Mouse (Mus musculus) kidney, embryonic 14.5 days (tissue): ENCODE data around the gene Dars2. TPM values are rescaled to one million over a fixed set of nuclear protein-coding genes. Genes with fewer than 3 reads are reported as not detected.
"Not testable (repeated sequence)": the region's sequence is repeated elsewhere in the genome, so short reads cannot be mapped to it uniquely, and the experiment has no call there.

Experiments used
- ATAC-seq: fragments of 200-750 bp; cut with Nextera tagmentation; 2 replicates; pipeline ENCODE4 v1.8.0; 2017; ENCODE audit warnings: moderate number of reproducible peaks, mild to moderate bottlenecking, moderate TSS enrichment, moderate library complexity; ENCODE audit not compliant: low FRiP score, low TSS enrichment
- H3K27ac ChIP-seq: fragments of 300-500 bp; sonication (generic); 2 replicates; pipeline ENCODE4 v1.5.1; 2014; ENCODE audit warnings: low read depth, mild to moderate bottlenecking, low read length, moderate library complexity, mixed read lengths
- H3K27me3 ChIP-seq: fragments of 300-500 bp; sonication (generic); 2 replicates; pipeline ENCODE4 v1.6.1; 2014; ENCODE audit warnings: mild to moderate bottlenecking, low read length; ENCODE audit not compliant: control insufficient read depth, insufficient read depth
- H3K36me3 ChIP-seq: fragments of 300-500 bp; sonication (generic); 2 replicates; pipeline ENCODE4 v1.6.1; 2014; ENCODE audit warnings: low read length, mixed read lengths; ENCODE audit not compliant: control insufficient read depth, insufficient read depth
- H3K4me1 ChIP-seq: fragments of 300-500 bp; sonication (generic); 2 replicates; pipeline ENCODE4 v1.6.1; 2014; ENCODE audit warnings: low read length, mixed read lengths; ENCODE audit not compliant: control insufficient read depth, insufficient read depth
- H3K4me2 ChIP-seq: fragments of 300-500 bp; sonication (generic); replicated peaks from 2 replicates; pipeline ENCODE4 v1.6.1; 2014; ENCODE audit warnings: low read depth, mild to moderate bottlenecking, low read length
- H3K4me3 ChIP-seq: fragments of 300-500 bp; sonication (generic); 2 replicates; pipeline ENCODE4 v1.5.1; 2014; ENCODE audit warnings: mild to moderate bottlenecking, low read length
- H3K9ac ChIP-seq: fragments of 300-500 bp; sonication (generic); 2 replicates; pipeline ENCODE4 v1.6.1; 2014; ENCODE audit warnings: low read depth, mild to moderate bottlenecking, low read length, moderate library complexity
- H3K9me3 ChIP-seq: fragments of 300-500 bp; sonication (generic); 2 replicates; pipeline ENCODE4 v1.6.1; 2016; ENCODE audit warnings: low read length; ENCODE audit not compliant: control insufficient read depth
- WGBS: fragments of 180-500 bp; shearing (Covaris S2); extraction: QIAGEN DNeasy Blood & Tissue Kit; methylation state at CpG from one replicate; pipeline ENCODE4 v1.1.7; 2014; 5-methylcytosine and 5-hydroxymethylcytosine counted together
- polyA plus RNA-seq: library from polyadenylated mRNA; unstranded; fragments of >200 nt; fragmentation: Nextera tagmentation; extraction: Ambion mirVana; gene quantifications from 2 replicates; pipeline ENCODE4 v1.2.1, GENCODE M21; 2014

The Dars2 gene
- polyA plus RNA-seq, 1 experiment from 2014 or later = 45.4 TPM

DNA sequence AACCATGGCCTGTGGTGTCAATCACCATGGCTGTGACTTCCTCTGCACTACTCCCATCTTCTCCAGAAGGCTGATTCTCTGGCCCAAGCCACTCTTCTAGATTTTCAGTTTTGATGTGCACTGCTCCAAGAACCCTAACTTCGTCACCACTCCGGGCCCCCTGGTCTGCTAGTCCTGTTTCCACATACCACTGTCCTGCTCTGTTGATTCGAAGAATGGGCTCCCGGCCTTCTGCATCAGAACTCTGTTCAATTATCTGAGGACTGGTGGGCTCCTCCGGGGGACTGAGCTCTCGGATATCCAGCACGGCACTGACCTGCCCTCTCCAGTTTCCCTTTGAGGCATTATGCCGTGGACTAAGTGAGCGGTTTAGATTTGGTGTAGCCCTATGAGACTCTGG is 38.6 kb downstream of the Dars2 start:
- Histone ChIP-seq H3K4me2 (no peak overlapping the region), H3K27me3 (no peaks in the 10 kb centered on the region), H3K9me3 (no peaks in the 10 kb centered on the region), H3K27ac (no peak overlapping the region), H3K9ac (no peak overlapping the region), H3K4me1 (no peaks in the 10 kb centered on the region), H3K36me3 (peaks cover 42% of the 10 kb centered on the region), H3K4me3 (no peak overlapping the region)
- WGBS = 84% methylated on average over 9 of the region's 9 CpGs
- no peak for ATAC-seq

DNA sequence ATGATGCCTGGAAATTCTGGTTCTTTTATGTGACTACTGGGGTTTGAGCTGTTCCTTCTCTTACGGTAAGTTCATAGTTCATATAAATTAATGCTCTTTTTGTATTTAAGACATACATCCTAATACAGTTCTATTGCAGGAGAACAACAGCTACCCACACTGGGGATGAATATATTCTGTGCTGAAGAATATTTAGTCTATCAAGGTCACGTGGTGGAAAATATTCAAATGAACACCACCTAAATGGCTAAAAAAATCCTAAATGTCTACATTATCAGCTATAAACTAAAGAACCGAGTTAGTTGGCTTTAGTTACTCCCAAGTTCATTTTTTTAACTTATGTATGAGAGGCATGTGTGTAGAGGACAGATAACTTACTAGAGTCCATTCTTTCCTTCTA is 40.4 kb downstream of the Dars2 start:
- Histone ChIP-seq H3K4me3 (no peak overlapping the region), H3K36me3 (peaks cover 28% of the 10 kb centered on the region), H3K4me1 (no peaks in the 10 kb centered on the region), H3K9me3 (no peaks in the 10 kb centered on the region), H3K27me3 (no peaks in the 10 kb centered on the region), H3K4me2 (no peak overlapping the region), H3K27ac (no peak overlapping the region), H3K9ac (no peak overlapping the region)
- no peak for ATAC-seq
- WGBS = 95% methylated on average over 3 of the region's 3 CpGs

DNA sequence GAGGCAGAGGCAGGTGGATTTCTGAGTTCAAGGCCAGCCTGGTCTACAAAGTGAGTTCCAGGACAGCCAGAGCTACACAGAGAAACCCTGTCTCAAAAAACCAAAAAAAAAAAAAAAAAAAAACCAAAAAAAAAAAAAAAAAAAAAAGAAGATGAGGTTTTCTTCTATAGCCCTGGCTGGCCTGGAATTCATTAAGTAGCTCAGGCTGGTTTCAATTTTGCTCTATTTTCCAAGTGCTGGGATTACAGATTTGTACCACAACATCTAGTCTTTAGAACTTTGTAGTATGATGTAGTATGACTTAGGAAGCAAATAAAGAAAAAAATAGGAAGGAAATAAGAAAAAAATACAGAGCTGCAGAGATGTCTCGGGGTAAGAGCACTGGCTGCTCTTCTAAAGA is 42.0 kb downstream of the Dars2 start:
- not testable (repeated sequence) for H3K4me1 ChIP-seq, H3K4me3 ChIP-seq, H3K27ac ChIP-seq, H3K9me3 ChIP-seq, ATAC-seq, H3K9ac ChIP-seq, H3K27me3 ChIP-seq, H3K4me2 ChIP-seq
- 90% methylated on average over 1 of the region's 1 CpGs for WGBS
- H3K36me3 ChIP-seq = peaks cover 28% of the 10 kb centered on the region

DNA sequence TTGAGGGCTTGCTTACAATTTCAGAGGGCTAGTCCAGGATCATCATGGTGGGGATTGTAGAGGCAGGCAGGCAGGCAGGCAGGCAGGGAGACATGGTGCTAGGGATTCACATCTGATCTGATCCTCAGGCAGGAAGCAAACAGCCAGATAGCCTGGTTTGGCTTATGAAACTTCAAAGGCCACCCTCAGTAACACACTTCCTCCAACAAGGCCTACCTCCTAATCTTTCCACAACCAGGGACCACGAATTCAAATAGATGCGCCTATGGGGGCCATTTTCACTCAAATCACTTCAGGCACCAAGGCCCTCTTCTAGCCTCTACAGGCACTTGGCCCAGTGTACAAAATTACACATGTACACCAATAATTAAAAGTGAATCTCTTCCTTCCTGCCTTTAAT is 43.3 kb downstream of the Dars2 start:
- no peak for ATAC-seq
- WGBS = 76% methylated on average over 2 of the region's 2 CpGs
- Histone ChIP-seq H3K36me3 (peaks cover 27% of the 10 kb centered on the region), H3K4me3 (no peak overlapping the region), H3K9me3 (no peaks in the 10 kb centered on the region), H3K4me1 (no peaks in the 10 kb centered on the region), H3K9ac (no peak overlapping the region), H3K4me2 (no peak overlapping the region), H3K27me3 (no peaks in the 10 kb centered on the region), H3K27ac (no peak overlapping the region)

DNA sequence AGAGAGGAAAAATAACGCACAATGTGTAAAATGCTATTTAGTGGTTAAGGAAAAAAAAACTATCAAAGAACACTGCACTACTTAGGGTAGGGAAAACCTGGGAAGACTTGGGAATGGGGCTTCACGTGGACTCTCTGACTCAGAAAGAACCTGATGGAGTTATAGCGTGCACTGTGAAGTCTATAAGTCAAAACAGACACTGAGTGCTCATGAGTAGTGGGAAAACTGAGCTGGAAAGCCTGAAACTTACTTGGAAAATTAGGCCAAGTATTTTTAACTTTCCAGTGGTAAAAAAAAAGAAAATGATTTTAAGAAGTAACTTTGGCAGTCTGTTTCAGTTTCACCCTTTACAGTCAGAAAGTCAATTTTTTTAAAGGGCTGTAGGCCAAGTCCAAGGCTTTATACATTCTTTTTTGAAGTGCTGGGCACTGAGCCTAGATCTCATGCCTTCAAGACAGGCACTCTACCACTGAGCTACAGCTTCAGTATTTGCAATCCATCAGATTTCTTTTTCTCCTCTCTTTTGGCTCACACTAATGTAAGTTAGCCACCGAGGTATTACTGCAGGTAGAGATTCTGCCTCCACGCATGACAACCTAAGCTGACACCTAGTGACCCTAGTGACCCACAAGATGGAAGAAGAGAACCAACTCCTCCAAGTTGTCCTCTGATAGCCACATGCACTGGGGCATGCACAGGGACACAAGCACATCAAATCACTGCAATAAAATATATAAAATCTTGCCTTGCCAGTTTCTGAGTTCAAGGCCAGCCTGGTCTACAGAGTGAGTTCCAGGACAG is 44.8 kb downstream of the Dars2 start:
- Histone ChIP-seq H3K27me3 (no peaks in the 10 kb centered on the region), H3K36me3 (peaks cover 20% of the 10 kb centered on the region), H3K27ac (no peak overlapping the region), H3K4me1 (no peaks in the 10 kb centered on the region), H3K4me3 (no peak overlapping the region), H3K4me2 (no peak overlapping the region), H3K9ac (no peak overlapping the region), H3K9me3 (no peaks in the 10 kb centered on the region)
- no peak for ATAC-seq
- WGBS = 78% methylated on average over 5 of the region's 5 CpGs

DNA sequence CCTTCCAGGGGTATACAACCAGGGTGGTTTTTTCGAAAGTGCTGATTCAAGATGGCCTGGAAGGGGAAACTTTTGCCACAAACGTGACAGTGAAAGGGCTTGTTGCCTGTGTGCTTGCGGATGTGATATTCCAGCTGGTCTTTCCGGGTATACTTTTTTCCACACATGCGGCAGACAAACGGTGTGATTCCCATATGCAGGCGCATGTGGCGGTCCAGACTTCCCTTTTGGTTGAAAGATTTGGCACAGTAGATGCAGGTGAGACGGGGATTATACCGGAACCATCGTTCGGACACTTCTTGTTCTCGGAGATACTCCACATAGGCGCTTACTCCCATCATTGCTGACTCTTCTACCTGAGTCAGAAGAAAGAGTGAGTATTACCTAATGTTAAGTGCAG is 50.4 kb downstream of the Dars2 start:
- Histone ChIP-seq H3K4me2 (no peak overlapping the region), H3K4me3 (no peak overlapping the region), H3K36me3 (peaks cover 30% of the 10 kb centered on the region), H3K9ac (no peak overlapping the region), H3K27ac (no peak overlapping the region), H3K4me1 (no peaks in the 10 kb centered on the region), H3K27me3 (no peaks in the 10 kb centered on the region), H3K9me3 (no peaks in the 10 kb centered on the region)
- WGBS = 96% methylated on average over 14 of the region's 14 CpGs
- ATAC-seq = no peak

DNA sequence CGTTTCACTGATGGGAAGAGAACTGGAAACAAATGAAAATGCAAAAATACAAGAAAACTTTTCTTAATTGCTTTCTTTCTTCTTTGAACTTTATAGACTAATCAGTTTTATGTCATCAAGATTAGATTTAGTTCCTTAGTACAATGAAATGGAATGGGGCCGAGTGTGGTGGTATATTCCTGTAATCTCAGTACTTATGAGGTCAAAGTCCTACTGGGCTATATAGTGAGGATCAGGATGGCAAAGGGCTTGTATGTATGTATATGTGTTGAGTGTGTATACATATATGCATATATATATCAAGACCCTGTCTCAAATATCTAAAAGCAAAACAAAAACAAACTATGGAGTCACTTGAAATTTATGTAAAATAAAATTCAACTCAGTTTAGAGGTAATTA is 54.1 kb downstream of the Dars2 start:
- no peak for ATAC-seq
- Histone ChIP-seq H3K36me3 (peaks cover 30% of the 10 kb centered on the region), H3K9ac (no peak overlapping the region), H3K27ac (no peak overlapping the region), H3K27me3 (no peaks in the 10 kb centered on the region), H3K4me2 (no peak overlapping the region), H3K9me3 (no peaks in the 10 kb centered on the region), H3K4me1 (no peaks in the 10 kb centered on the region), H3K4me3 (no peak overlapping the region)
- WGBS = 91% methylated on average over 2 of the region's 2 CpGs

DNA sequence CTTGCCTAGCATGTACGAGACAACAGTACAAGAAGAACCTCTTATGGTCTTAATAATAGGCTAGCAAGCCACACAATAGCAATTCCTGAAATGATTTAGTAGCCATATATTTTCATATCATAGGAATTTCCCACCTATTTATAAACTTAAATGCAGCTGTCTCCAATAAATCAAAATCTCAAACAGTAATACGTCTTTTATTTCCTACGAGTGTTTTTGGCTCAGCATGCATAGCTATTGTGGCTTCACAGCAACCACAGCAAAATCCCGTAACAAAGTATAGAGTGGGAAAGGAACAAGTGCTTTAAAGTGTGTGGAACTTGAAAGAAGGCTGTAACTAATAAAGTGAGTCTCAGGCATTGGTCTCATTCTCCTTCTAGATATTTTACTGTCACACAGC is 60.0 kb downstream of the Dars2 start:
- H3K27ac ChIP-seq = no peak overlapping the region
- peaks cover 10% of the 10 kb centered on the region; the same call in 1 of the 2 replicates for H3K36me3 ChIP-seq
- no peaks in the 10 kb centered on the region for H3K27me3 ChIP-seq
- ATAC-seq = no peak
- no peaks in the 10 kb centered on the region for H3K9me3 ChIP-seq
- no peak overlapping the region for H3K4me2 ChIP-seq
- WGBS = 78% methylated on average over 4 of the region's 4 CpGs
- no peak overlapping the region for H3K9ac ChIP-seq
- H3K4me1 ChIP-seq = no peaks in the 10 kb centered on the region
- no peak overlapping the region for H3K4me3 ChIP-seq

DNA sequence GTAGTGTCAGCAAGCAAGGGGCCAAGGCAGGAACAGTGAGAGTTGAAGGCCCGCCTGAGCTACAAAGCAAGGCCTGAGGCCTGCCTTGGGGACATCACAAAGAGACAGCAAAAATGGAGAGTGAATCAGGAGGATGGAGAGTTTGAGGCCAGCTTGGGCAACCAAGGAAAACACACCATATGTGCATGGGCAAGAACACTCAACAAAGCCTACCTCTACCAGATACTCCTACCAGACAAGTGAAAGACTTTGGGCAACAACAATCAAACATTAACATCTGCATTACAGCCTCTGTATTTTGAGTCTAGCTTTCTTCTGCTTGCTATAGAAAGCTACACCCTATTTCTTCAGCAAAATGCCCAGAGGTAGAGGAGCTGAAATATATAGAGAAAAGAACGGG is 62.4 kb downstream of the Dars2 start:
- Histone ChIP-seq H3K27me3 (no peaks in the 10 kb centered on the region), H3K4me2 (no peak overlapping the region), H3K4me1 (no peaks in the 10 kb centered on the region), H3K4me3 (no peak overlapping the region), H3K9me3 (no peaks in the 10 kb centered on the region), H3K27ac (no peak overlapping the region), H3K9ac (no peak overlapping the region), H3K36me3 (peaks cover 13% of the 10 kb centered on the region; the same call in 1 of the 2 replicates)
- ATAC-seq = no peak
- WGBS = 82% methylated on average over 2 of the region's 2 CpGs
